17 mouse cellular contexts compared by ENCODE assay signal in the genomic region with DNA sequence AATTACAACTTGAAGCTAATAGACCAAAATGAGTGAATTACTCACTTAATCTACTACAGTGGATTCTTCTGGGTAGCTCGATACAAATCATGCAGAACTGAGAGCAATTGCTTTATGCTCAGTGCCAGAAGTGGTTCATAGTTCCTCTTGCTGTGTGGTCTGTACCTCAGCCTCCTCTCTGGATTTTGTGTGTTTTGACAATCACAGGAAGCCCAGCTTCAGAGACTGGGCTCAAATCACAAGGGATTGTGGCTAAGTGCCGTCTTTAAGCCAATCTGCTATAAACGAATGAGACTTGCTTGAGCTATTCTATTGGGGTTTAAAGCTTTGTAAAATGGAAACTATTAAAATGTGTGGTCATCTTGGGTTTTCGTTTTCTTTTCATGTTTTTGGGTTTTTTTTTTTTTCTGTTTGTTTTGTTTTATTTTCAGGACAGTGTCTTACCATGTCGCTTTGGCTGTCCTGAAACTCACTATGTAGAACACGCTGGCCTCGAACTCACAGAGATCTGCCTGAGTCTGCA. TPM values are rescaled to one million over a fixed set of nuclear protein-coding genes. Genes with fewer than 3 reads are reported as not detected.
"Had no signal": no experiment of that assay in that cellular context is flagged by ENCODE, and none has a peak within 500 bp of the region (broad histone marks: within the 10 kb centered on the region; RNA-seq: fewer than 3 reads in every experiment).

No protein-coding gene starts in this region.

- H3K4me2 ChIP-seq: neural tube, embryonic 13.5 days; neural tube, embryonic 15.5 days; stomach, embryonic 15.5 days had no signal

- H3K9ac ChIP-seq: neural tube, embryonic 13.5 days; neural tube, embryonic 15.5 days; stomach, embryonic 15.5 days had no signal

- H3K4me3 ChIP-seq: neural tube, embryonic 13.5 days; neural tube, embryonic 15.5 days; stomach, embryonic 15.5 days had no signal

- H3K4me1 ChIP-seq: neural tube, embryonic 13.5 days; neural tube, embryonic 15.5 days; stomach, embryonic 15.5 days had no signal

- H3K27me3 ChIP-seq: neural tube, embryonic 13.5 days; neural tube, embryonic 15.5 days; stomach, embryonic 15.5 days had no signal

- H3K27ac ChIP-seq: neural tube, embryonic 13.5 days; neural tube, embryonic 15.5 days; stomach, embryonic 15.5 days; stomach, postnatal 0 days had no signal

- H3K9me3 ChIP-seq: neural tube, embryonic 13.5 days; neural tube, embryonic 15.5 days; stomach, embryonic 15.5 days had no signal

- DNase-seq: retina, postnatal 1 day; right cerebral cortex, adult 18-20 months; right cerebral cortex, postnatal 14 days; right cerebral cortex, postnatal 25 days; right cerebral cortex, postnatal 4 days; spleen, adult 18-20 months; thymus, adult 18-20 months; thymus, adult 2 months; thymus, postnatal 14 days; thymus, postnatal 25 days; thymus, postnatal 36 days; thymus, postnatal 4 days had no signal

RNA-seq across cellular contexts. Expression of a gene that starts 11.1 kb away (rescaled TPM):
- total RNA-seq: neutrophil, adult 5-6 weeks had no signal
